In the genomic region with DNA sequence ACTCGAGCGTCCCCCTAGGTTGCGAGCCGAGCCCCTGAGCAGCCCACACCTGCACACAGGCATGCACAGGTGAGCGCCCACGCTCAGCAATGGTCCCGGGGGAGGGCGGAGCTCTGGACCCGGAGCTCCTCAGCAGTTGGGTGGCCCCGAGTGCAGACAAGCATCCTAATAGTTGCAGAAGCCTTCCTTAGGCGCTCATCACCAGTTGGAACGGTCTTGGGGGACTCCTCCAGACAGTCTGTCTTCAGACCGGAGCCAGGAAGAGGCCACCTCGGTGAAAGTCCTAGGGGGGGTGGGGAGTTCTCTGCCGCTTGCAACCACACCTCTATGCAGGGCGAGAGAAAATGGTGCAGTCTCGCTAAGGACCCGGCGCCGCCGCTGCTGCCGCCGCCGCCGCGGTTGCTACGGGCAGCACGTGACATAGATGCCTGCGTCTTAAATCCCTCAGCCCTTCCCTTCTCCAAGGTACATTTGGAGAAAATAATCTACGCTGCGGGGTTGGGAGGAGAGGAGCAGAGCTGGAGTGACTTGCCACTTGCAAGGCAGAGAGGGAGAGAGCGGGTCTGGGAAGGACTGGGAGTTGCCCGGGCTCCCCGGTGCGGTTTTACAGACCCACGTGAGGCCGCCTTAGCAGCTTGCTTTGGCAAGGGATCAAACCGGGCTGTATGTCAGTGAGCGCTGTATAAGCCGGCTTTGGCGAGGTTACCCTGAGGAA, we compare ENCODE assay signal across 8 mouse cellular contexts.
DNase-seq lines count a peak whose midpoint lies in the region; ATAC-seq lines count a peak whose summit lies in the region.

No protein-coding gene starts in this region.

- ATAC-seq in intestine, embryonic 14.5 days (replicated peaks; ENCODE audit: low FRiP score, low TSS enrichment, low read depth), result peak; percentile 89

- peak overlapping the region; percentile 67 for H3K4me3 ChIP-seq in intestine, embryonic 14.5 days (ENCODE audit: low read depth, low read length)
- H3K4me3 ChIP-seq in megakaryocyte, embryonic 14.5 days (replicated peaks), result peak overlapping the region; percentile 81

- H3K4me2 ChIP-seq in intestine, embryonic 14.5 days (ENCODE audit: low read length), result peak overlapping the region; percentile 82

- no peak overlapping the region for H3K27ac ChIP-seq in intestine, embryonic 14.5 days (ENCODE audit: low read depth)

- H3K27me3 ChIP-seq in intestine, embryonic 14.5 days (replicated peaks; ENCODE audit: control insufficient read depth, insufficient read depth, low read length), result peaks cover 16% of the 10 kb centered on the region; the same call in 1 of the 2 replicates
- H3K27me3 ChIP-seq in megakaryocyte, embryonic 14.5 days (replicated peaks), result peaks cover 31% of the 10 kb centered on the region

- peak overlapping the region; percentile 31 for H3K9ac ChIP-seq in intestine, embryonic 14.5 days (ENCODE audit: low read length)

- H3K9me3 ChIP-seq in intestine, embryonic 14.5 days (ENCODE audit: control insufficient read depth, low read length), result no peaks in the 10 kb centered on the region
- 0 out of 2 replicates have a peak, but pooled peaks cover 3% of the 10 kb centered on the region for H3K9me3 ChIP-seq in megakaryocyte, embryonic 14.5 days

- no peaks in the 10 kb centered on the region for H3K4me1 ChIP-seq in intestine, embryonic 14.5 days (replicated peaks; ENCODE audit: control insufficient read depth, insufficient read depth, low read length)
- peaks cover 14% of the 10 kb centered on the region for H3K4me1 ChIP-seq in megakaryocyte, embryonic 14.5 days

- under 1% methylated on average over 41 of the region's 41 CpGs for WGBS in intestine, embryonic 14.5 days

- no peaks in the 10 kb centered on the region for H3K36me3 ChIP-seq in intestine, embryonic 14.5 days (ENCODE audit: control insufficient read depth, insufficient read depth, low read length)
- no peaks in the 10 kb centered on the region for H3K36me3 ChIP-seq in megakaryocyte, embryonic 14.5 days (replicated peaks; ENCODE audit: low read length)

- peak; percentile 26 for DNase-seq in WW6 (ENCODE audit: low read depth, low spot score)
- peak; percentile 38 to 54 for DNase-seq in cerebellum, postnatal 4 days (ENCODE audit: low spot score in 2 of 2)
- DNase-seq in gastrocnemius, adult 8-10 months (ENCODE audit: low spot score in 2 of 2), result peak; percentile 12 to 34
- peak; percentile 84 for DNase-seq in intestine, embryonic 14.5 days (ENCODE audit: low spot score)
- DNase-seq in left cerebral cortex, postnatal 10 days (ENCODE audit: extremely low spot score in 1 of 2, low spot score in 2 of 2), result peak; percentile 67 to 79
- DNase-seq in right cerebral cortex, postnatal 25 days, result peak; percentile 77
- DNase-seq in natural killer cell, adult 2 months (ENCODE audit: low spot score in 2 of 2), result no peak

- intact Hi-C loops in left cerebral cortex, postnatal 10 days (cut with DNase I), result loop anchor here (10.0 kb wide), 1 partner anchor 147 kb away; no protein-coding TSS in a partner anchor

Comparison
In these comparisons a context has a peak if more than half of its experiments do, and no peak if none do; other contexts are left out.
1. DNase-seq: peak in WW6 (single experiment), cerebellum, postnatal 4 days (2 of 2), gastrocnemius, adult 8-10 months (2 of 2), intestine, embryonic 14.5 days (single experiment), left cerebral cortex, postnatal 10 days (2 of 2) and right cerebral cortex, postnatal 25 days (single experiment); none in natural killer cell, adult 2 months (0 of 2).